Mouse (Mus musculus): ENCODE data around the gene Cobl.

- TF ChIP-seq ZNF384 (IDR thresholded peaks at IDR 0.05; ENCODE audit: low read depth, low read length) (no peak), HCFC1 (IDR thresholded peaks at IDR 0.05; ENCODE audit: borderline replicate concordance, insufficient read depth, low read length) (no peak), ZC3H11A (IDR thresholded peaks at IDR 0.05; ENCODE audit: borderline replicate concordance, low read depth, low read length) (no peak)
Measured at GRCm38 (mm10) chr11:12474299-12474935, 9.7 kb upstream of the Cobl start.
